Mouse (Mus musculus) c-Kit-negative CD71-positive TER-119-positive erythroid progenitor cells, embryonic 14.5 days (primary cell): ENCODE measurements around the gene Rsph4a.
"Not testable (repeated sequence)": the region's sequence is repeated elsewhere in the genome, so short reads cannot be mapped to it uniquely, and the experiment has no call there.

Experiments
- DNase-seq: peaks from one replicate; pipeline ENCODE4 v3.0.0-alpha.2; 2013; ENCODE audit warnings: low read depth, low spot score

The Rsph4a gene

GRCm38 (mm10) chr10:33904530-33905481, at the start of gene Rsph4a:
Gene Rsph4a, plus strand, starts transcription at chr10:33905111.
- no peak for DNase-seq

DNA sequence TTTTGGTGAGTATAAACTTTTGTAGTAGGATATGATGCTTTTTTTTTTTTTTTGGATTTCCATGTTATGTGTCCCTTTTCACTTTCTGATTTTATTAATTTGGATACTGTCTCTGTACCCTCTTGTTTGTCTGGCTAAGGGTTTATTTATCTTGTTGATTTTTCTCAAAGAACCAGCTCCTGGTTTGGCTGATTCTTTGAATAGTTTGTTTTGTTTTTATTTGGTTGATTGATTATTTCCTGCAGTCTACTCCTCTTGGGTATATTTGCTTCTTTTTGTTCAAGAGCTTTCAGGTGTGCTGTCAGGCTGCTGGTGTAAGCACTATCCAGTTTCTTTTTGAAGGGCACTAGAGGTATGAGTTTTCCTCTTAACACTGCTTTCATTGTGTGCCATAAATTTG, 47.5 kb upstream of the Rsph4a start, which contains the start of gene Sult3a1:
Sult3a1 (plus strand) TSS at position 301 of the 400 bp plus-strand sequence.
- no peak for DNase-seq

DNA sequence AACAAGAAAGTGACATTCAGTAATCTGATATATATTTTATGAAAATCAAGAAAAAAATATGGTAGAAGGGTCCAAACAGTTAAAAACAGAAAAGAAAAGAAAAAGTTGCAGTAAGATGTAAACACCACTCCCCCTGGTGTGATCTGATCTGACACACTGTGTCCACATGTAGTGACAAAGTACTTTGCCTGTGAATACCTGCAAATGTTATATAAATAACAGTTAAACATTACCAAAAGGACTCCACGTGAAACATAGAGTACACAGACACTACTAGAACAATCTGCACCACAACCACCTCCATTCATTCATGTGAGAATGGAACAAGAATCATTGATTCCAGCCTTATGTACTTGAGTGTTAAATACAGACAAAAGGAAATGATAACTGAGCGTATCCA, 38.9 kb upstream of the Rsph4a start:
- no peak for DNase-seq

- DNase-seq, result no peak
These were observed 34.5 kb upstream of the Rsph4a start for GRCm38 (mm10) chr10:33870441-33870840.

- DNase-seq, result no peak
These were observed 32.1 kb upstream of the Rsph4a start for GRCm38 (mm10) chr10:33872672-33873398.

DNA sequence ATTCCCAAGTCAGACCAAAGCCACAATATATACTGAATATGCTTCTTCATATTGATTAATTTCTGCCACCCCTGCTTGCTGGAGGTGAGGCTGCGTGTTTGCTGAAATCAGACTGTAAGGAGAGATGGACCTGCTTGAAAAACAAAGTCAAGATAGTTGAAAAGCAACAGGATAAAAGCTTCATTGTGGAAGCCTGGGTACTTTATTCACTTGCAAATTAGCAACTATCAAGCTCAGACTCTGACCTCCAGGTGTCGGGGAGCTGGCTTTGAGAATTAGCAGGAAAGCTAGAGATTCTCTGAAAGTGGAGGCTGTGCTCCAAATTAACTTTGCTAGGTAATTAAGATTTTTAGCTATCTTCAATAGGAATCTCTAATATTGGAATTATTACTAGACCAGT, 22.5 kb upstream of the Rsph4a start:
- not testable (repeated sequence) for DNase-seq

DNA sequence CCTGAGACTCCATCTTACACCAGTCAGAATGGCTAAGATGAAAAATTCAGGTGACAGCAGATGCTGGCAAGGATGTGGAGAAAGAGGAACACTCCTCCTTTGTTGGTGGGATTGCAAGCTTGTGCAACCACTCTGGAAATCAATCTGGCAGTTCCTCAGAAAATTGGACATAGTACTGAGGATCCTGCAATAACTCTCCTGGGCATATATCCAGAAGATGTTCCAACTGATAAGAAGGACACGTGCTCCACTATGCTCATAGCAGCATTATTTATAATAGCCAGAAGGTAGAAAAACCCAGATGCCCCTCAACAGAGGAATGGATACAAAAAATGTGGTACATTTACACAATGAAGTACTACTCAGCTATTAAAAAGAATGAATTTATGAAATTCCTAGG, 3.4 kb upstream of the Rsph4a start:
- DNase-seq, result not testable (repeated sequence)

DNA sequence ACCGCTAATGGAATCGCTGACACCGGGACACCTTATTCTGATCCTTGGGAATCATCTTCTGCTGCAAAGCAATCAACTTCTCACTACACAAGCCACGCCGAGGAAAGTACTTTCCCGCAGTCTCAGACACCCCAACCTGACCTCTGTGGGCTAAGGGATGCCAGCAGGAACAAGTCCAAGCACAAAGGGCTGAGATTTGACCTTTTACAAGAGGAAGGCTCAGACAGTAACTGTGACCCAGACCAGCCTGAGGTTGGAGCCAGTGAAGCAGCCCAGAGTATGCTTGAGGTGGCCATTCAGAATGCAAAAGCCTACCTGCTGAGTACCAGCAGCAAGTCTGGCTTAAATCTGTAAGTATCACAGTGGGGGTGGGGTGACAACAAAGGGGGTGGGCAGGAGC, 578 bp downstream of the Rsph4a start:
- DNase-seq, result no peak

DNA sequence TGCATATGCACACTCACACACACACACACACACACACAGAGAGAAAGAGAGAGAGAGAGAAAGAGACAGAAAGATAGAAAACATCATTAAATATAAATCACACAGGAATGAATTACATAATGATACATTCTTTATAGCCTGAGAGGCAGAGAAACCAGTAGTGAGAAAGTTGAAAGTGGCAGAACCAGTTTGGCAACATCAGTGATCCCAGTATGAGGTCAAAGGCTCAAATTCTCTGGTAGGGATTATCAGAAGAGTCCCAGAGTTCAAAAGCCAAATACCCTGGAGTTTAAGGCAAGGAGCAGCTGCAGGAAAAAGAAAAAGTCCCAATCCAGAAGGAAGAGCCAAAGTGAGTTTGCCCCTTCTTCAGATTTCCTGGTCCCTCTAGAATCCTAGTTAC, 35.8 kb downstream of the Rsph4a start:
- DNase-seq, result no peak

DNA sequence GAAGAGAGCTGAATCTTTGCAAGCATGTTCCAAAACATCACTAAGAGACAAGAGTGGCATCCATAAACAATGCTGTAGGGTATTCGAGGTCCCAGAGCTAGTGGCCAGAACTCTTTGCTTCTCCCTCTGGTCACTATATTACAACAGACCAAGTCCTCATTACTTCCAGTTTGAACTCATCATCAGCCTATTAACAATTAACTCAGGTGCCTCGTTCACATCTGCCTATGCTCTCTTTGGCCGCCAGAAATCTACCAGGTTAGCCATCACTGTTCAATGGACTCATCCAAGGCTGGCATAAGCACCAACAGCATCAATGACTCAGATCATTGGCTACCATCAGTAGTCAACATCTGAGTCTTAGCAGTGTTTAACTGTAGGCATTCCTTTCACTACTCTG, 40.5 kb downstream of the Rsph4a start:
- DNase-seq, result no peak

DNA sequence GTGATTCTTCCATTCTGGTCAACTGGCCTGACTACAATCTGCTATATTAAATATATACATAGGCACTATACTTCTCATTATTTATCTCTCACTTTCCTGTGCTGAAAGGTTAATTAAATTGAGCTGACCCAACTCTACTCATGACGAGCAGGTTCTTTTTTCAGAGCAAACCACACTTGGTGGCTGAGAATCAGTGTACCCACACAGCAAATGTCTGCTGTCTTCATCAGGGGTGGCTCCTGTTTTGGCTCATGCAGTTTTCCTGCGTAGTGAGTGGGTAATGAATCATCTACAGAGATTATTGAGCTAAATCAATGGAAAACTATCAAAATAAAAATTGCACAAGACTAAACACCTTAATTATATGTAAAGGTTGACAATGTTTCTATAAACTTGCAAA, 41.4 kb downstream of the Rsph4a start:
- no peak for DNase-seq

DNA sequence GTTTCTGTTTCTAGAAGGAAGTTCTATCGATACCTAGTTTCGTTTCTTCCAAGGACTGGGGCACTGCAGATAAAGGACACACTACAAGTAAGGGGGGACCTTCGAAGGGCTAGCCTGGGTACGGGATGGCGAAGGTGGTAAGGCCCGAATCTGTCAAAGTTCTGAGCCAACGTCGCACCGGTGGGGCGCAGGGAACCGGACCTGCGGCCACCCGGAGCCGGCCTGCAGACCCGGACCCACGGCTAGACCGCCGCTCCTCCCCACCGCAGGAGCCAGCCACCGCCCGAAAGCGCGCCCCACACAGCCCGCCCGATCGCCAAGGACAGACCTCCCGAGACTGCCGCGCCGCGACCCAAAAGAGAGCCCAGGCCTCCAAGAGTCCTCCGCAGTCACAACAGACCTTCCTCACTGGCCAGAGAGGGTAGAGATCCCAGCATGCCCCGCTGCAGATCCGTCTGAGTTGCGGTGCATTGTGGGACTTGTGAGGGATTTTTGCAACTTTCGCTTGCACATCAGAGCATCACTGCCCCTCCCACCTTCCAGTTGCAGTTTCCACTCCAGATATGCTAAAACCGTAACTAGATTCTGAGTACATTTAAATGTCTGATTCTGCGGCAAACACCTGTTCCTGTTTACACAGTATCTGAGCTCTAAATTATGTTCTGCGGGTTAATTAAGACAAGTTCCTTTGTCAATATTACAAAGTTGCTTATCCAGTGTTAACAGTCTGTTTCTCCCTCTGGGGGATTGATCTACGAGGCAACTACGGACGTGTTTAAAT, 46.1 kb downstream of the Rsph4a start, which contains the start of gene Zup1:
Zup1 (minus strand) TSS at position 467 of the 781 bp plus-strand sequence.
- DNase-seq, result peak; percentile 63

GRCm38 (mm10) chr10:33952509-33952908, 47.6 kb downstream of the Rsph4a start:
- DNase-seq, result no peak
